Mouse (Mus musculus) telencephalon, adult 2 months (tissue): ENCODE data around the gene Gjc2.

ENCODE experiments used
- DNase-seq: peaks from one replicate; pipeline ENCODE4 v3.0.0-alpha.2; 2011; ENCODE audit warnings: low read depth, low spot score

Gene Gjc2

GRCm38 (mm10) chr11:59161398-59161797, 21.6 kb downstream of the Gjc2 start:
- DNase-seq: peak; percentile 16

DNA sequence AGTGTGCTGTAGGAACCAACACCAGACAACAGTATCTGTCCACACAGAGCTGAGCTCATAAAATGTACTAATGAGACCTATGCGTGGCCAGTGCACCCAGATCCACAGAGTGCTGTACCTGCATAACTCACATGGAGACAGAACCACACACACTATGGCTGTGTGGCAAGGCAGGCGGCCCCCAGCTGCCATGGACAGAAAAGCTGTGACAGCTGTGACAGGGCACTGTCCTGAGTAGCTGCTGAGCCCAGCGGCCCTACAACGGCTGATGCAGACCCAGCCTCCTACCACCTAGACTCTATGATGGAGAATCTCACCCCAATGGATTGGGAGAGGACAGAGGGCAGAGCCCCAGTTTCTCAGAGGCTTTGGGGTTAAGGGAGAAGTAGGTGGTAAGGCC, 23.5 kb downstream of the Gjc2 start:
- DNase-seq: no peak

DNA sequence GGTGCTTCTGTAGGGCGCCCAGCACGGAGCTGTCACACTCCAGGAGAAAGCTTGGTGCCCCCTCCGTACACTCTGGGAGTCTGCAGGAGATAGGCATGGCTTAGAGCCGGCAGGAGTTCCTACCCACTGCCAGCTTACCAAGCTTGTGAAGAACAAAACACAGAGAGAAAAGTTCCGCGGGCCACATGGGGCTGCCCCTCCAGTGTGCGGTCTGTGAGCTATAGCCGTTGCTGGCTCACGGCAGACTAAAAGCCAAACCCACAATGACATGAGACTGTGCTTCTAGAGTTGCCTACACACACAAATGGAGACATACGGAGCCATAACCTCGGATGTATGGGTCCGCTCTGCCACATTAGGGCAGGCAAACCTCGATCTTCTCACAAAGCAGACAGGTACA, 23.9 kb downstream of the Gjc2 start:
- no peak for DNase-seq

DNA sequence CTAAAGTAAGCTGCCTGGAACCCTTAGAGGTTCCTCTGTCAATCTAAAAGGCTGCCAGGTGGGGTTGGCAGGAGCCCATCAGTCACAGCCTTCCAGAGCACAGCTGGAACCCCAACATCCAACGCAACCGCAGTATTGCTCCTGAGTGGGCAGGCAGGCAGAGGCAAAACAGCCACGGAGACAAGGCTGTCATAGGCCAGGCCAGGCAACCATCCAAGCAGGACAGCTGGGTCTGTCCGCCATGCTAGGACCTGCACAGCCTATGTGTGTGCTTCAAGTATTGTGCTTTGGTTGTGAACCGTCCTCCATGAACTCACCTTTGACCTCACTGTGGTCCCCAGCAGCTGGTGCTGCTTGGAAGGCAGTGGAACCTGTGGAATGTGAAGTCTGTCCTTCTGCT, 27.1 kb downstream of the Gjc2 start:
- DNase-seq: no peak

GRCm38 (mm10) chr11:59154220-59154619, 28.8 kb downstream of the Gjc2 start:
- DNase-seq: no peak

DNA sequence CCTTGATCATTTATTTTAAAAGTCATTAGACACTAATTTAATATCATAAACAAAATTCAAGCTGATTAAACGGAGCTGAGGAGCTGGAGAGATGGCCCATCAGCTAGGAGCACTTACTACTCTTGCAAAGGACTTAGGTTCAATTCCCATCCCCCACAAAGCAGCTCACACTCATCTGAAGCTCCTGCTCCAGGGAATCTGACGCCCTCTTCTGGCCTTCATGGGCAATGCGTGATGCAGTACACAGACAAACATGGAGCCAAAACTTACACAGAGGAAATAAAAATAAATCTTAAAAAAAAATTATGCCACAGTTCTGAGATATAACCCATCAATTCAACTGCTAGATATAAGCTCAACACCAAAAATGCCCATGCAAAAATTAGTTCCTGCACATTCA, 31.3 kb downstream of the Gjc2 start:
- no peak for DNase-seq

GRCm38 (mm10) chr11:59149302-59149701, 33.7 kb downstream of the Gjc2 start:
- DNase-seq: peak; percentile 21

DNA sequence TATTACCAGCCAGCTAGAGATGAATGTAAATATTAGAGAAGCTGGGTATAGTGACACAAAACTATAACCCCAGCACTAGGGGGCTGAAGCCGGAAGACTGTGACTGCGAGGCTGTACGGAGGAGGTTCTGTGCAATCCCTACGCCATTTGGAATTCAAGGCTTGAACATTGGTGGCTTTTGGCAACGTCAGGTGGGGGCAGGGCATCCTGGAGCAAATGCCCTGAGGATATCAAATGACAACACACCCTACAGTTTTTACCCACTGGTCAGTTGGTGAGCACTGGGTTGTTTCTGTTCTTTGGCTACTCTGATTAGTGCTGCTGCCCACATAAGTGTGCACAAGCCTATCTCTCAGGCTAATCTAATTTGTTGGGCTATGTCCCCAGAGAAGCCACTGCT, 40.1 kb downstream of the Gjc2 start:
- no peak for DNase-seq

GRCm38 (mm10) chr11:59141772-59142370, 41.1 kb downstream of the Gjc2 start:
- DNase-seq: no peak

DNA sequence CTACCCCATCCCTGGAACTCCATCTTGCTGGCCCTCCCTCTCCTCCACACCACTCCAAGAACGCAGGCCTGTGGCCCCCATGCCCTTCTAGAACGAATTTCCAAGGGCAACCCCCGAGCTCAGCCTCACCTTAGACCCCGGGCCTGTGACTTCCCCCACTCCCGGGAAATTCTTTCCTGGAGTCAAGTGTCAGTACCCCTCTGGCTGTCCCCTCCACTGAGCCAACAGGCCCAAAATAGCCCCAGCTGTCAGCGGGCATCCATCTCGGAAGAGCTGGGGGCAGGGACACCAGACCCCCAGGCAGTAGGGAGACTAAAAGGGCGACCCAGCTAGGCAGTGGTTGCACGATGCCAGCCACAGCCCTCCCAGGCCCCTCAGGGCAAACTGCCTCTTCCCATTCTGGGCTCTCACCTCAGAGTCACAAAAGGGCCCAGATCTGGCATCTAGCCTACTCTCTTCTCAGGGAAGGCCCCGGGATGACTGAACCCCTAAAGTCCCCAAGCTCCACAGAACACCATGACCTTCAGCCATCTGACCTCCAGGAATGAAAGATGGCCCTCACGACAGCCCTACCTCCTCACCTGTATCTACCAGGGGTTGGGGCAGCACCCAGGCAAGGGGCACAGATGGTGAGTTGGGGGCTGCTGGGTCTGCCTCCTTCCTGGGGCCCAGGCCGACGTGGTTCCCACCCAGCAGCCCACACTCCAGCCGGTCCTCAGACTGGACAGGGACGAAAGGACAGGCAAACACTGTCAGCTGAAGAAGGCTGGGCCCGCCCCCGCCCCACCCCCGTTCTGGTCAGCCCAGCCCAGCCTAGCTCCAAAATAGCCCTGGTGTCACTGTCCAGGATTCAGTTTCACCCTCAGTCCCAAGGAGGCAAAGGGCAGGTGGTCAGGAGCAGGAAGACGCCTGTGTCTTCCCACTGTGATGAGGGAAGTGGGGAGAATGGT, 44.2 kb downstream of the Gjc2 start:
- no peak for DNase-seq

- DNase-seq: no peak
These were observed 45.9 kb downstream of the Gjc2 start for GRCm38 (mm10) chr11:59136994-59137706.

DNA sequence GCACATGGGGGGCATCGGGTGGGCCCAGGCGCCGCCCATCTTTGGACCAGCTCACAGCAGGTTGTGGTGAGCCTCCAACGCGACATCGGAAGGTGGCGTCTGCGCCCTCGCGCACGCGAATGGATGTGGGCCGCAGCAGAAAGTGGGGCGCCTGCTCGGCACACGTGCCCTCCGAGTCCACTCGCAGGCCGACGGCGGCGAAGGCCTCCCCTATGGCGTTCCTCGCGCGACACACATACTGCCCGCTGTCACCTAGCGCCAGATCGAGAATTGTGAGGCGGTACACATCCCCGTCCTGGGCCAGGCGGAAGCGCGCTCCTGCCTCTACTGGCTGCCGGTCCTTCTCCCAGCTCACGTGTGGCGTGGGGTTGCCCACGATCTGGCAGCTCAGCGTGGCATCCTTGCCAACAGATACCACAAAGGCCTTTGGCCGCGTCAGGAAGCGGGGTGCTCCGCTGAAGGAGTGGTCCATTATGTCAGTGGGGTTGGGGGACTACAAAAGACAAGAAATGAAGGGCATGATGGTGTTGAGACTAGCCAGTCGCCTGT, 47.0 kb downstream of the Gjc2 start, which contains the start of gene Obscn:
Obscn (minus strand) TSS at position 499 of the 549 bp plus-strand sequence.
- no peak for DNase-seq

DNA sequence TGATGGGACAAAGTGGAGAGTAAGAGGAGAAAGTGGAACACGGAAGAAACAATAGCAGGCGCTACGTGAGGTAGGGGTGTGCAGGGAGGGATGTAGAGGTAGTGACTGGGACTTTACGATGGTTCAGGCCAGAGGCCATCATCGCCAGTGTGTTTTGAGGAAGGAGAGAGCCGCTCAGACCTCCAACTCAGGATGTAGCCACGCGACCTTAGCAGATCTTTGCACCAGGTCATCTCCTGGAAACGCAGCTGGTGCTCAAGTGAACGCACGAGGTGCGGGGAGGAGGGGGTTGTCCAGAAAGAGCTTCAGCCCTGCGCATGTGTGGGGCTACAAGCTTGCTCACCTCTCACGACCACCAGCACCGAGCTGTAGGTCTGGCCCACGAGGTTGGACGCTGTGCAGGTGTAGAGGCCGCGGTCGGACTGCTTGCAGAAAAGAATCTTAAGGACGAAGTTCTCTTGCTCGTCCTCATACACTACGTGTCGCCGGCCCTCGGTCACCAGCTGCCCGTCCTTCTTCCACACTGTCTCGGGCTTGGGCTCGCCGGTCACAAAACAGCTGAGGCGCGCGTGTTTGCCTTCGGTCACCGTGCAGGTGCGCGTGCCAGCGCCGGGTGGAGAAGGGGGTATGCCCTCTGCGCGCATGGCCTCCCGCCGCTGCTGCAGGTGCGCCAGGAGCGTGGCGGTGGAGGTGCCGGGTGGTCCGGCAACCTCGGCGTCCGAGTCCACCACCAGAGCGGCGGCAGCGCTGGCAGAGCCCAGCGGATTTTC, 47.8 kb downstream of the Gjc2 start:
- DNase-seq: no peak

- DNase-seq: no peak
These were observed 48.5 kb downstream of the Gjc2 start for GRCm38 (mm10) chr11:59134373-59134997.

DNA sequence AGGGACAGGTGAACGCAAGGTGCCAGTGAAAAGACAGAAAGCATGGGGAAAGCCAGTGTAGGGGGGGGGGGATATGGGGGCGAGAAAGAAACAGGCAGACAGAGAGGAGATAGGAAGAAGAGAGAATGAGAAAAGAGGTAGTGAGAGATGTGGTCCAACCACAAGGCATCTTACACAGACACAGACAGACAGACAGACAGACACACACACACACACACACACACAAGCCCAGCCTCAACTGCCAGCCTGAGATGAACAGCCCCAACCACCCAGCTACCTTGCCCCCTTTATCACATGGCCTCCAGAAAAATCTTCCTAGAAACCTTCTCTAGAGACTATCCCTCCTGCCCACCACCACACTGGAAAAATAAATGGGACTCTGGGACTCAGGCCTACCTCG, 50.9 kb downstream of the Gjc2 start:
- no peak for DNase-seq

DNA sequence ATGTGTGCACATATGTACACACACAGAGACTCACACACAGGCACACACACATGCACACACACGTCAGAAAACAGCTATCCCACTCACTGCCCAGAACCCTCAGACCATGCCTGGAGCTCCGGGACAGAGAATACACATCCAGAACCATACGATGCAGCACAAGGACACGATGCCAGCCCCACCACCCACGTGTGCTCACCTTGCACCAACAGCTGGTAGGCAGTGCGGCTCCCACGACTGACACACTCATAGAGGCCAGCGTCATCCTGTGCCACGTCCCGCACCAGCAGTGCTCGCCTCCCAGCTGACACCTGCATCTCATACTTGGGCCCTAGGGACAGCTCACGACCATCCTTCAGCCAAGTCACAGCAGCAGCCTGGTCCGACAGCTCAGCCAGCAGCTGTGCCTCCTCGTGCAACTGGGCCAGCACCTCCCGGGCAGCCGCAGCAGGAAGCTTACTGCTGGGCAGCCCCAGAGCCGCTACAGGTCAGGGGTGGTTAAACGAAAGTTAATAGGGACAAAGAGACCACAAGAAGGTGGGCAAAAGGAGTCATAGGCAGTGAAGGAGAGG, 51.6 kb downstream of the Gjc2 start:
- no peak for DNase-seq

DNA sequence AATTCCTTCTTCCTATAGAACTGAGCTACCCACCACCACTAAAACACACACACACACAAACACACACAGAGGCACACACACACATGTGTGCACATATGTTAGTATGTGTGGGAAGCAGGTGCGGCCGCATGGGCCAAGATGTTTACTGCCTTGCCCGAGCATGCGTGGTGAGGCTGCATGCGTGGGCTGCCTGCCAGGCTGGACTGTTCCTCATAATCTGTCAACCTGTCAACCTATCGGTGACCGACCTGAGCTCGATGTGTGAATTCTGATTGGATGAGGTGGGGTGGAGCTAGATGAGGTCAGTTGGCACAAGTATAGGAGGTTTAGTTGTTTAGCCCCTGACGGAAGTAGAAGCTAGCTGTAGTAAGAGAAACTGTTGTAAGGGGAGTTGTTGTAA, 52.2 kb downstream of the Gjc2 start:
- no peak for DNase-seq
